Mouse (Mus musculus): ENCODE results near the gene 4930516K23Rik.

DNA sequence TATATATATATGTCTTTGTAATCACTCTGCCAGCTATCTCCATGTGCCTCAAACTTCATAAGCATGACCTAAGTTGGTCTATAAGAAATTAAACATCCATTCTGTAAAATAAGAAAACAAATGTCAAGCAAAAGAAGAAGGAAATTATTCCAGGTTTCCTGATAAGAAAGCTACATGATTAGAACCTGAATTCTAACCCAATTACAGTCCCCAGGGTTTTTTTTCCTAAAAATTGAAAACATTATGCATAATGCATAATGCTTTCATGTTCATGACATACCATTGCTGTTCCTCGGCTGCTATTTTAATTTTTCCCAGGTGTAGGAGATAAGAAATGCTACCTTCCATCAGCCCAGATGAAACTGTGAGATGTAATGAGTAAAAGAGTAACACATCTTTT is 24.1 kb upstream of the 4930516K23Rik start, which contains the start of gene Olfr645:
- no peak for TF ChIP-seq GATA1 (IDR thresholded peaks at IDR 0.05; ENCODE audit: low read depth, low read length)
- no peak for TF ChIP-seq CTCF (IDR thresholded peaks at IDR 0.05 in 2 of 3, conservative IDR thresholded peaks at IDR 0.05 in 1 of 3; ENCODE audit: control insufficient read depth in 1 of 3, insufficient read depth in 1 of 3, low read depth in 2 of 3, low read length in 3 of 3, poor library complexity in 1 of 3, severe bottlenecking in 1 of 3)
- TF ChIP-seq UBTF (IDR thresholded peaks at IDR 0.05; ENCODE audit: borderline replicate concordance, insufficient read depth, low read depth, low read length) = no peak
- no peak for TF ChIP-seq USF1 (IDR thresholded peaks at IDR 0.05; ENCODE audit: low read depth, low read length)
- no peak for TF ChIP-seq POLR2AphosphoS2 (IDR thresholded peaks at IDR 0.05; ENCODE audit: low read length)
- TF ChIP-seq POLR2A (IDR thresholded peaks at IDR 0.05; ENCODE audit: control insufficient read depth in 1 of 2, insufficient read depth in 1 of 2, low read depth in 1 of 2, low read length in 2 of 2, poor library complexity in 1 of 2) = no peak
- TF ChIP-seq EP300 (IDR thresholded peaks at IDR 0.05; ENCODE audit: low read depth in 1 of 2, low read length in 2 of 2) = no peak
- TF ChIP-seq E2F4 (IDR thresholded peaks at IDR 0.05; ENCODE audit: borderline replicate concordance, low read depth, low read length) = no peak
- no peak for TF ChIP-seq JUND (IDR thresholded peaks at IDR 0.05; ENCODE audit: low read depth, low read length)
- no peak for TF ChIP-seq MAX (IDR thresholded peaks at IDR 0.05; ENCODE audit: low read length)
- TF ChIP-seq ZNF384 (IDR thresholded peaks at IDR 0.05; ENCODE audit: low read depth, low read length) = no peak
- TF ChIP-seq CHD2 (IDR thresholded peaks at IDR 0.05; ENCODE audit: low read length) = no peak
- no peak for TF ChIP-seq SIN3A (IDR thresholded peaks at IDR 0.05; ENCODE audit: low read length)
- no peak for TF ChIP-seq MAZ (IDR thresholded peaks at IDR 0.05; ENCODE audit: low read depth, low read length)

Measured in MEL (cell line).